ENCODE assay signal across 18 mouse cellular contexts in genomic region chr17:86352247-86353037, GRCm38 (mm10).
DNase-seq lines count a peak whose midpoint lies in the region; ATAC-seq and TF ChIP-seq lines count a peak whose summit lies in the region.
"Had no signal": no experiment of that assay in that cellular context is flagged by ENCODE, and none has a peak within 500 bp of the region (broad histone marks: within the 10 kb centered on the region; RNA-seq: fewer than 3 reads in every experiment).

No protein-coding gene starts in this region.

- WGBS in kidney, embryonic 14.5 days: 55% methylated on average over 12 of the region's 12 CpGs
- 54% methylated on average over 12 of the region's 12 CpGs for WGBS in spleen, adult 2 months

- no peaks in the 10 kb centered on the region for H3K27me3 ChIP-seq in kidney, embryonic 14.5 days (ENCODE audit: control insufficient read depth, insufficient read depth, low read length)
- H3K27me3 ChIP-seq in spleen, adult 2 months (ENCODE audit: control insufficient read depth, insufficient read depth, low read length): no peaks in the 10 kb centered on the region
- H3K27me3 ChIP-seq: heart, embryonic 15.5 days; limb, embryonic 13.5 days had no signal

- no peak overlapping the region for H3K4me3 ChIP-seq in kidney, embryonic 14.5 days (ENCODE audit: low read length)
- H3K4me3 ChIP-seq in spleen, adult 2 months (ENCODE audit: extremely low read depth, insufficient read depth, insufficient read length): peak overlapping the region; percentile 63
- H3K4me3 ChIP-seq: heart, embryonic 15.5 days; hindbrain, embryonic 10.5 days; limb, embryonic 13.5 days had no signal

- H3K27ac ChIP-seq in kidney, embryonic 14.5 days (ENCODE audit: low read depth, low read length): no peak overlapping the region
- H3K27ac ChIP-seq in spleen, adult 2 months (ENCODE audit: insufficient read depth, low read length): peak overlapping the region; percentile 86
- H3K27ac ChIP-seq: hindbrain, embryonic 10.5 days; limb, embryonic 13.5 days; liver, embryonic 14.5 days had no signal

- no peak for ATAC-seq in cerebellum, adult (ENCODE audit: insufficient number of reproducible peaks, low FRiP score, low TSS enrichment)
- no peak for ATAC-seq in kidney, embryonic 14.5 days (ENCODE audit: low FRiP score, low TSS enrichment)
- ATAC-seq: midbrain, embryonic 16.5 days had no signal

- peak; percentile 45 for DNase-seq in cerebellum, adult 11 months
- DNase-seq in kidney, adult 9 months: peak; percentile 27
- peak in 1 of 2 experiments; percentile 40 for DNase-seq in spleen, adult 2 months (ENCODE audit: low read depth in 1 of 2, low spot score in 2 of 2)
- no peak for DNase-seq in spleen, postnatal 10 days (ENCODE audit: low spot score in 2 of 2)
- DNase-seq in gastrocnemius, postnatal 10 days: no peak
- no peak for DNase-seq in adrenal gland, adult 18-20 months (ENCODE audit: low spot score in 2 of 2)
- DNase-seq: adrenal gland, adult 8-10 months; embryo, embryonic 11 days; heart, adult 18-20 months; kidney, postnatal 14 days; thymus, postnatal 14 days had no signal

- peaks cover 20% of the 10 kb centered on the region for H3K4me1 ChIP-seq in kidney, embryonic 14.5 days (ENCODE audit: control insufficient read depth, insufficient read depth, low read length)
- peaks cover 21% of the 10 kb centered on the region; the same call in 1 of the 2 replicates for H3K4me1 ChIP-seq in spleen, adult 2 months (ENCODE audit: control insufficient read depth, insufficient read depth, insufficient read length)

- H3K9me3 ChIP-seq in kidney, embryonic 14.5 days (ENCODE audit: control insufficient read depth, low read length): no peaks in the 10 kb centered on the region
- H3K9me3 ChIP-seq: heart, embryonic 15.5 days; hindbrain, embryonic 10.5 days; limb, embryonic 13.5 days had no signal

- H3K9ac ChIP-seq in kidney, embryonic 14.5 days (ENCODE audit: low read depth, low read length): no peak overlapping the region
- H3K9ac ChIP-seq: heart, embryonic 15.5 days; limb, embryonic 13.5 days; liver, embryonic 14.5 days had no signal

- no peak for TF ChIP-seq POLR2A in spleen, adult 2 months (IDR thresholded peaks at IDR 0.05; ENCODE audit: low read depth, low read length)

- H3K4me2 ChIP-seq in kidney, embryonic 14.5 days (replicated peaks; ENCODE audit: low read depth, low read length): no peak overlapping the region
- H3K4me2 ChIP-seq: limb, embryonic 13.5 days had no signal

- no peaks in the 10 kb centered on the region for H3K36me3 ChIP-seq in kidney, embryonic 14.5 days (ENCODE audit: control insufficient read depth, insufficient read depth, low read length)
- H3K36me3 ChIP-seq in spleen, adult 2 months (ENCODE audit: control insufficient read depth, insufficient read depth, low read length): no peaks in the 10 kb centered on the region
- H3K36me3 ChIP-seq: heart, embryonic 15.5 days; hindbrain, embryonic 10.5 days; limb, embryonic 13.5 days had no signal

- no peak for TF ChIP-seq CTCF in spleen, adult 2 months (IDR thresholded peaks at IDR 0.05; ENCODE audit: extremely low read depth, insufficient read depth, insufficient read length, insufficient replicate concordance)

Comparison
In these comparisons a context has a peak if more than half of its experiments do, and no peak if none do; other contexts are left out.
1. DNase-seq: peak in cerebellum, adult 11 months (single experiment) and kidney, adult 9 months (single experiment); none in spleen, postnatal 10 days (0 of 2), gastrocnemius, postnatal 10 days (single experiment) and adrenal gland, adult 18-20 months (0 of 2).